8 mouse cellular contexts compared by ENCODE assay signal in the genomic region with DNA sequence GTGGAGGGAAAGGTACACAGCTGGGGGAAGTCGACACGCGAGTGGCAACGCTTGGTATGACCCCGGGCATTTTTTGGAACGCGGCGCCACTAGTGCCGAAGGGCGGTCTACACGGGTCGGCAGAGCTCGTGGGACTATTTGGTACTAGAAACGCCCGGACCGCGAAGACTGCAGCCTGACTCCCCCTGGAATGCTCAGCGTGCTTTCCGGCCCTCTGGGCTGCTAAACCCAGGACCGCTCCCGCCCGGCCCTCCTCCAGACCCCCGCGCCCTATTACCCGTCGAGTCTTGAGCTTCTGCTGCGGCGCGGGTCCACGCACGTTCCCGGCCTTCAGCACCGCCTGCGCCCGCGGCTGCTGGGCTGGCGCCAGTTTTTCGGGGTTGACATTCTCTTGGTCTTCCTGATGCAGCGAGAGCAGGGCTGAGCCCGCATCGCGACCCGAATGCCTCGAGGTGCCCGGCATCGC. TPM values are rescaled to one million over a fixed set of nuclear protein-coding genes. Genes with fewer than 3 reads are reported as not detected.
A peak's percentile ranks its signal among the peaks of the same experiment; 100 is the strongest.
DNase-seq lines count a peak whose midpoint lies in the region; ATAC-seq and TF ChIP-seq lines count a peak whose summit lies in the region.

No protein-coding gene starts in this region.

- H3K9ac ChIP-seq in kidney, embryonic 15.5 days = peak overlapping the region; percentile 82
- peak overlapping the region; percentile 85 for H3K9ac ChIP-seq in embryonic facial prominence, embryonic 14.5 days (ENCODE audit: low read depth, low read length)
- H3K9ac ChIP-seq in kidney, postnatal 0 days (ENCODE audit: low read depth, low read length) = peak overlapping the region; percentile 76

- H3K9me3 ChIP-seq in kidney, embryonic 15.5 days (replicated peaks) = no peaks in the 10 kb centered on the region
- H3K9me3 ChIP-seq in G1E (replicated peaks) = no peaks in the 10 kb centered on the region
- H3K9me3 ChIP-seq in embryonic facial prominence, embryonic 14.5 days (ENCODE audit: control insufficient read depth, low read length) = no peaks in the 10 kb centered on the region
- no peaks in the 10 kb centered on the region for H3K9me3 ChIP-seq in kidney, postnatal 0 days (replicated peaks; ENCODE audit: low read length)

- H3K4me2 ChIP-seq in kidney, embryonic 15.5 days = peak overlapping the region; percentile 82
- peak overlapping the region; percentile 77 for H3K4me2 ChIP-seq in embryonic facial prominence, embryonic 14.5 days (ENCODE audit: low read depth, low read length)
- H3K4me2 ChIP-seq in kidney, postnatal 0 days (ENCODE audit: low read length) = peak overlapping the region; percentile 97
- H3K4me2 ChIP-seq in myocyte (ENCODE audit: low read depth) = peak overlapping the region; percentile 73

- WGBS in kidney, embryonic 15.5 days = under 1% methylated on average over 46 of the region's 46 CpGs
- 0% methylated on average over 36 of the region's 46 CpGs for WGBS in embryonic facial prominence, embryonic 14.5 days
- under 1% methylated on average over 46 of the region's 46 CpGs for WGBS in kidney, postnatal 0 days

- no peak for TF ChIP-seq CTCF in G1E (IDR thresholded peaks at IDR 0.05; ENCODE audit: low read depth, low read length)
- TF ChIP-seq CTCF in kidney, postnatal 0 days (IDR thresholded peaks at IDR 0.05; ENCODE audit: low read depth) = no peak

- no peaks in the 10 kb centered on the region for H3K27me3 ChIP-seq in kidney, embryonic 15.5 days
- H3K27me3 ChIP-seq in G1E (ENCODE audit: insufficient read depth, low read length) = no peaks in the 10 kb centered on the region
- H3K27me3 ChIP-seq in embryonic facial prominence, embryonic 14.5 days (replicated peaks; ENCODE audit: control insufficient read depth, insufficient read depth, low read length) = no peaks in the 10 kb centered on the region
- H3K27me3 ChIP-seq in kidney, postnatal 0 days (ENCODE audit: insufficient read depth, low read length) = no peaks in the 10 kb centered on the region
- H3K27me3 ChIP-seq in myocyte (ENCODE audit: control insufficient read depth, insufficient read depth, insufficient read length) = no peaks in the 10 kb centered on the region

- peak overlapping the region; percentile 68 for H3K4me3 ChIP-seq in kidney, embryonic 15.5 days (replicated peaks)
- H3K4me3 ChIP-seq in G1E (ENCODE audit: low read depth, low read length) (peak overlapping the region; percentile 94), myocyte (peak overlapping the region; percentile 52)
- H3K4me3 ChIP-seq in embryonic facial prominence, embryonic 14.5 days (ENCODE audit: low read depth, low read length) = peak overlapping the region; percentile 70
- peak overlapping the region; percentile 75 for H3K4me3 ChIP-seq in kidney, postnatal 0 days (replicated peaks; ENCODE audit: low read depth, low read length)

- H3K79me2 ChIP-seq in myocyte (ENCODE audit: control insufficient read depth, insufficient read depth) = peaks cover 41% of the 10 kb centered on the region

- H3K4me1 ChIP-seq in kidney, embryonic 15.5 days = peaks cover 20% of the 10 kb centered on the region
- peaks cover 35% of the 10 kb centered on the region for H3K4me1 ChIP-seq in G1E (ENCODE audit: insufficient read depth, low read depth, low read length)
- H3K4me1 ChIP-seq in embryonic facial prominence, embryonic 14.5 days (ENCODE audit: control insufficient read depth, insufficient read depth, low read length) = peaks cover 12% of the 10 kb centered on the region; the same call in 1 of the 2 replicates
- peaks cover 14% of the 10 kb centered on the region for H3K4me1 ChIP-seq in kidney, postnatal 0 days (replicated peaks; ENCODE audit: insufficient read depth, low read length)

- peaks cover 46% of the 10 kb centered on the region for H3K36me3 ChIP-seq in kidney, embryonic 15.5 days
- H3K36me3 ChIP-seq in G1E (replicated peaks) (peaks cover 41% of the 10 kb centered on the region), myocyte (ENCODE audit: control insufficient read depth, insufficient read depth) (peaks cover 30% of the 10 kb centered on the region)
- H3K36me3 ChIP-seq in embryonic facial prominence, embryonic 14.5 days (ENCODE audit: control insufficient read depth, insufficient read depth, low read length) = peaks cover 38% of the 10 kb centered on the region
- H3K36me3 ChIP-seq in kidney, postnatal 0 days (ENCODE audit: insufficient read depth, low read length) = peaks cover 19% of the 10 kb centered on the region

- H3ac ChIP-seq in myocyte (ENCODE audit: control insufficient read depth, insufficient read length) = peak overlapping the region; percentile 1

- ATAC-seq in kidney, embryonic 15.5 days (replicated peaks; ENCODE audit: low FRiP score) = peak; percentile 35
- ATAC-seq in G1E (ENCODE audit: extremely low read depth, insufficient number of reproducible peaks, low FRiP score, poor library complexity, severe bottlenecking) = no peak
- ATAC-seq in embryonic facial prominence, embryonic 14.5 days (ENCODE audit: low read depth) = peak; percentile 1
- ATAC-seq in kidney, postnatal 0 days (replicated peaks; ENCODE audit: low FRiP score, low read depth) = peak; percentile 15

- no peak for DNase-seq in kidney, postnatal 14 days
- DNase-seq in G1E (ENCODE audit: low spot score) = peak; percentile 4
- DNase-seq in embryonic facial prominence, embryonic 14.5 days (ENCODE audit: low spot score) = peak; percentile 32
- DNase-seq in kidney, postnatal 0 days (ENCODE audit: low spot score) = peak; percentile 36
- no peak for DNase-seq in frontal cortex, postnatal 14 days (ENCODE audit: low spot score in 2 of 2)
- DNase-seq in cerebellum, adult 11 months = no peak

- TF ChIP-seq POLR2A in myocyte (IDR thresholded peaks at IDR 0.05; ENCODE audit: insufficient read length, low read depth) = no peak

- H3K27ac ChIP-seq in kidney, embryonic 15.5 days = peak overlapping the region; percentile 81
- H3K27ac ChIP-seq in embryonic facial prominence, embryonic 14.5 days (replicated peaks; ENCODE audit: low read depth, low read length) = peak overlapping the region; percentile 76
- peak overlapping the region; percentile 66; the same call in 1 of the 2 replicates for H3K27ac ChIP-seq in kidney, postnatal 0 days

TF ChIP-seq in myocyte, 11 proteins besides CTCF, POLR2A, EP300 and RAD21:
- TF ChIP-seq MYOG (IDR thresholded peaks at IDR 0.05; ENCODE audit: control insufficient read depth in 1 of 3, insufficient read depth in 1 of 3, insufficient read length in 2 of 3, low read depth in 2 of 3) = no peak
- peak; percentile 34 for TF ChIP-seq POLR2AphosphoS2 (IDR thresholded peaks at IDR 0.05; ENCODE audit: insufficient read length, low read depth)
- no peak for TF ChIP-seq E2F4 (IDR thresholded peaks at IDR 0.05; ENCODE audit: insufficient read depth)
- TF ChIP-seq SRF (IDR thresholded peaks at IDR 0.05; ENCODE audit: control insufficient read depth, insufficient read length, low read depth) = no peak
- no peak for TF ChIP-seq TCF3 (IDR thresholded peaks at IDR 0.05; ENCODE audit: insufficient read length, low read depth)
- no peak for TF ChIP-seq USF1 (IDR thresholded peaks at IDR 0.05; ENCODE audit: low read depth)
- no peak for TF ChIP-seq MYOD1 (IDR thresholded peaks at IDR 0.05; ENCODE audit: control insufficient read depth in 1 of 3, insufficient read length in 2 of 3, low read depth in 2 of 3)
- no peak for TF ChIP-seq TCF12 (IDR thresholded peaks at IDR 0.05; ENCODE audit: insufficient read depth, poor library complexity, severe bottlenecking)

RNA-seq across cellular contexts. Expression of gene Ccna2, which starts 0.6 kb away (rescaled TPM):
- 185 and 190 TPM in 2 replicates for polyA plus RNA-seq in kidney, embryonic 15.5 days (2015; fragmentation: Nextera tagmentation; extraction: Ambion mirVana)
- 410 and 504 TPM in 2 replicates for total RNA-seq in G1E (2014; fragmentation: Nextera tagmentation)
- 238 and 290 TPM in 2 replicates for total RNA-seq in G1E (2017)
- 189 and 242 TPM in 2 replicates for polyA plus RNA-seq in G1E (2012)
- polyA plus RNA-seq in embryonic facial prominence, embryonic 14.5 days (2014; fragmentation: Nextera tagmentation; extraction: Ambion mirVana) = 159 and 177 TPM in 2 replicates
- 74.9 and 81.3 TPM in 2 replicates for polyA plus RNA-seq in kidney, postnatal 0 days (2015; fragmentation: Nextera tagmentation; extraction: Ambion mirVana)
- polyA plus RNA-seq in myocyte (2012; fragmentation: generic; extraction: Trizol) = 29.0 TPM

RNA-seq across cellular contexts. Expression of gene Exosc9, which starts 19.0 kb away (rescaled TPM):
- polyA plus RNA-seq in kidney, embryonic 15.5 days (2015; fragmentation: Nextera tagmentation; extraction: Ambion mirVana) = 64.6 and 70.7 TPM in 2 replicates
- total RNA-seq in G1E (2014; fragmentation: Nextera tagmentation) (40.9 and 44.6 TPM in 2 replicates), G1E (2017) (74.3 and 96.7 TPM in 2 replicates)
- polyA plus RNA-seq in G1E (2012) (2.2 and 3.7 TPM in 2 replicates), myocyte (2012; fragmentation: generic; extraction: Trizol) (12.1 TPM)
- 52.9 and 53.7 TPM in 2 replicates for polyA plus RNA-seq in embryonic facial prominence, embryonic 14.5 days (2014; fragmentation: Nextera tagmentation; extraction: Ambion mirVana)
- 47.5 and 48.6 TPM in 2 replicates for polyA plus RNA-seq in kidney, postnatal 0 days (2015; fragmentation: Nextera tagmentation; extraction: Ambion mirVana)

RNA-seq across cellular contexts. Expression of gene Bbs7, which starts 41.9 kb away (rescaled TPM):
- 17.5 TPM in 2 replicates for polyA plus RNA-seq in kidney, embryonic 15.5 days (2015; fragmentation: Nextera tagmentation; extraction: Ambion mirVana)
- 16.5 TPM in 2 replicates for total RNA-seq in G1E (2014; fragmentation: Nextera tagmentation)
- 10.5 and 12.2 TPM in 2 replicates for total RNA-seq in G1E (2017)
- polyA plus RNA-seq in G1E (2012) = 1.7 and 2.0 TPM in 2 replicates
- polyA plus RNA-seq in embryonic facial prominence, embryonic 14.5 days (2014; fragmentation: Nextera tagmentation; extraction: Ambion mirVana) = 14.9 and 15.5 TPM in 2 replicates
- polyA plus RNA-seq in kidney, postnatal 0 days (2015; fragmentation: Nextera tagmentation; extraction: Ambion mirVana) = 14.3 and 15.1 TPM in 2 replicates
- polyA plus RNA-seq in myocyte (2012; fragmentation: generic; extraction: Trizol) = 2.8 TPM

RNA-seq across cellular contexts. Expression of gene Gm11549, which starts 49.8 kb away (rescaled TPM):
- 0.05 TPM in 2 replicates for polyA plus RNA-seq in kidney, embryonic 15.5 days (2015; fragmentation: Nextera tagmentation; extraction: Ambion mirVana)
- not detected in 2 replicates for total RNA-seq in G1E (2014; fragmentation: Nextera tagmentation)
- total RNA-seq in G1E (2017) = 0.05 and 0.06 TPM in 2 replicates
- not detected in 2 replicates for polyA plus RNA-seq in G1E (2012)
- polyA plus RNA-seq in embryonic facial prominence, embryonic 14.5 days (2014; fragmentation: Nextera tagmentation; extraction: Ambion mirVana) = 0.33 and 0.73 TPM in 2 replicates
- not detected in 2 replicates for polyA plus RNA-seq in kidney, postnatal 0 days (2015; fragmentation: Nextera tagmentation; extraction: Ambion mirVana)
- not detected for polyA plus RNA-seq in myocyte (2012; fragmentation: generic; extraction: Trizol)

Comparison
In these comparisons a context has a peak if more than half of its experiments do, and no peak if none do; other contexts are left out.
1. DNase-seq: peak in G1E (single experiment), embryonic facial prominence, embryonic 14.5 days (single experiment) and kidney, postnatal 0 days (single experiment); none in kidney, postnatal 14 days (single experiment), frontal cortex, postnatal 14 days (0 of 2) and cerebellum, adult 11 months (single experiment).
2. Peak in every context shown above with its lines, with median percentiles within 50 percentile points of each other: H3K27ac ChIP-seq, H3K4me2 ChIP-seq, H3K4me3 ChIP-seq and H3K9ac ChIP-seq.